Mouse (Mus musculus) gastrocnemius, postnatal 36 days (tissue): ENCODE data around the gene Irs3. TPM values are rescaled to one million over a fixed set of nuclear protein-coding genes. Genes with fewer than 3 reads are reported as not detected.

Source experiments
- DNase-seq, 2 experiments: peaks; one replicate each; pipeline ENCODE4 v3.0.0; 2022
- intact Hi-C: fragments of 180-260 bp; cut with DNase I; formaldehyde crosslinking; loops from one replicate; pipeline ENCODE4 v1.15.1; 2025
- total RNA-seq, 2 experiments: library from RNA; stranded (reverse); gene quantifications; 2 replicates each; pipeline ENCODE4 v1.2.3; 2021

The Irs3 gene
- total RNA-seq, 2 experiments from 2014 or later: 0.47 to 0.48 TPM

DNA sequence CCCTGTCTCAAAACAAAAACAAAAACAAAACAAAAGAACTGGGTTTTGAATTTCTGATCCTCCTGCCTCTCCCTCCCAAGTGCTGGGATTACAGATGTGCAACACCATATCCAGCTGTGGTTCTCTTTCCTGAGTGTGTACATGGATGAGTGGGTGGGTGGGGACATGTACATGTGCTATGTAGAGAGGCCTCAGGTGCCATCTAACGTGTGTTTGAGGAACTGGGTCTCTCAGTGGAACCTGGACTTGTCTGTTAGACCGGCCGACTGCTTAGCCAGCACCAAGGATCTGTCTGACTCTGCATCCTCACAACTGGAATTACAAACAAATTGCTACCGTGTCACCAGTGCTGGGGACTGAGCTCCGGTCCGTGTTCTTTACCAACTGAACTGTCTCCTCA lies 47.9 kb downstream of the Irs3 start:
- DNase-seq: no peak
- intact Hi-C loops: no loop called here

GRCm38 (mm10) chr5:137596601-137597261 lies 48.8 kb downstream of the Irs3 start:
- DNase-seq: no peak
- intact Hi-C loops: no loop called here

DNA sequence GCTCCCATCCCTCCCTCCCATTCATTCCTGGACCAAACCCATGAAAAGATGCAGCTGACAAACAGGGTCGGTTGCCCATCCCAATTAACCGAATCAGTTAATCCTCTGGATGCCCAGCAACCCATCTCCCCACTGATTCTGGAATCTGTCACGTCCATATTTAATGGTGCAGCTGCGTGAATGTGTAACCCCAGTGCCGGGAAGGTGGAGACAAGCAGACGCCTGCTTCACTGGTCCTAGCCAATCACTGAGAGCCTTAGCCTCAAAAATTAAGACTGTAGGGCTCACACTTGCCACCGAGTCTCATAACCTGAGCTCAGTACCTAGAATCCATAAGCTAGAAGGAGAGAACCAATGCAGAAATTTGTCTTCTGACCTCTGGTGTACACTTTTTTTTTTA lies 49.6 kb downstream of the Irs3 start:
- intact Hi-C loops: no loop called here
- DNase-seq: no peak

Other genes starting within 250 kb of the Irs3 start
- under 1 TPM; 0.02 to 0.03 TPM for gene Zan, start 168.7 kb downstream of the Irs3 start, total RNA-seq
- 1 to 10 TPM; 8.6 to 9.9 TPM for gene Pop7, start 143.2 kb downstream of the Irs3 start, total RNA-seq
- 10 to 100 TPM; 17.4 to 23.4 TPM for gene Gigyf1, start 127.2 kb downstream of the Irs3 start, total RNA-seq
- gene Epo, start 112.5 kb downstream of the Irs3 start, total RNA-seq: not detected
- gene Gnb2, start 112.2 kb downstream of the Irs3 start, total RNA-seq: 100 to 1,000 TPM; 107 to 129 TPM
- gene Actl6b, start 92.2 kb downstream of the Irs3 start, total RNA-seq: not detected
- not detected for gene Tfr2, start 75.9 kb downstream of the Irs3 start, total RNA-seq
- gene Mospd3, start 44.7 kb downstream of the Irs3 start, total RNA-seq: 10 to 100 TPM in 1 of 2 experiments, 1 to 10 TPM in 1; 9.6 to 13.7 TPM
- 10 to 100 TPM; 57.1 to 66.1 TPM for gene Pcolce, start 31.9 kb downstream of the Irs3 start, total RNA-seq
- not detected for gene Fbxo24, start 16.7 kb downstream of the Irs3 start, total RNA-seq
- gene Lrch4, start 16.6 kb downstream of the Irs3 start, total RNA-seq: 10 to 100 TPM; 13.6 to 13.8 TPM
- 1 to 10 TPM; 2.0 to 2.9 TPM for gene Gm20605, start 16.5 kb downstream of the Irs3 start, total RNA-seq
- gene Sap25, start 4.4 kb downstream of the Irs3 start, total RNA-seq: 1 to 10 TPM; 2.3 to 2.7 TPM
- gene Agfg2, start 39.0 kb upstream of the Irs3 start, total RNA-seq: 1 to 10 TPM; 3.8 to 4.6 TPM
- gene Nyap1, start 95.9 kb upstream of the Irs3 start, total RNA-seq: under 1 TPM; 0.20 to 0.28 TPM
- gene Tsc22d4, start 100.0 kb upstream of the Irs3 start, total RNA-seq: 10 to 100 TPM; 52.2 to 55.6 TPM
- gene Ppp1r35, start 133.1 kb upstream of the Irs3 start, total RNA-seq: 1 to 10 TPM; 5.6 to 7.9 TPM
- 10 to 100 TPM; 20.8 to 25.2 TPM for gene Mepce, start 141.9 kb upstream of the Irs3 start, total RNA-seq
- under 1 TPM in 1 of 2 experiments, not detected in 1; 0.17 TPM for gene Zcwpw1, start 142.1 kb upstream of the Irs3 start, total RNA-seq
- under 1 TPM; 0.10 to 0.59 TPM for gene Pilra, start 190.6 kb upstream of the Irs3 start, total RNA-seq
- not detected for gene Pilrb1, start 212.4 kb upstream of the Irs3 start, total RNA-seq
- under 1 TPM in 1 of 2 experiments, not detected in 1; 0.23 TPM for gene Pilrb2, start 226.1 kb upstream of the Irs3 start, total RNA-seq